Mouse (Mus musculus): Measurements from ENCODE around the gene Rpl38. TPM values are rescaled to one million over a fixed set of nuclear protein-coding genes. Genes with fewer than 3 reads are reported as not detected.
A peak's percentile ranks its signal among the peaks of the same experiment; 100 is the strongest.

Rpl38 gene
- 1,969 and 2,066 TPM in 2 replicates for polyA plus RNA-seq (2012; rRNA removed)

GRCm38 (mm10) chr11:114668301-114668710 lies at the start of gene Rpl38:
Rpl38 (plus strand) TSS chr11:114668524.
- peak; percentile 89 to 100 for DNase-seq (ENCODE audit: extremely low spot score in 1 of 2, low spot score in 1 of 2)

- DNase-seq (ENCODE audit: extremely low spot score in 1 of 2, low spot score in 1 of 2): no peak
Observed at GRCm38 (mm10) chr11:114618697-114619417, 49.5 kb upstream of the Rpl38 start.

- DNase-seq (ENCODE audit: extremely low spot score in 1 of 2, low spot score in 1 of 2): no peak
Observed at GRCm38 (mm10) chr11:114626071-114626690, 42.1 kb upstream of the Rpl38 start.

- no peak for DNase-seq (ENCODE audit: extremely low spot score in 1 of 2, low spot score in 1 of 2)
Observed at GRCm38 (mm10) chr11:114627036-114627435, 41.3 kb upstream of the Rpl38 start.

- DNase-seq (ENCODE audit: extremely low spot score in 1 of 2, low spot score in 1 of 2): no peak
Observed at GRCm38 (mm10) chr11:114628032-114628431, 40.3 kb upstream of the Rpl38 start.

- no peak for DNase-seq (ENCODE audit: extremely low spot score in 1 of 2, low spot score in 1 of 2)
Observed at GRCm38 (mm10) chr11:114630044-114630443, 38.3 kb upstream of the Rpl38 start.

- DNase-seq (ENCODE audit: extremely low spot score in 1 of 2, low spot score in 1 of 2): no peak
Observed at GRCm38 (mm10) chr11:114632266-114632665, 36.1 kb upstream of the Rpl38 start.

- DNase-seq (ENCODE audit: extremely low spot score in 1 of 2, low spot score in 1 of 2): peak; percentile 78 to 96
Observed at GRCm38 (mm10) chr11:114636292-114636691, 32.0 kb upstream of the Rpl38 start.

GRCm38 (mm10) chr11:114636727-114637505 lies 31.4 kb upstream of the Rpl38 start:
- peak; percentile 15 to 52 for DNase-seq (ENCODE audit: extremely low spot score in 1 of 2, low spot score in 1 of 2)

- no peak for DNase-seq (ENCODE audit: extremely low spot score in 1 of 2, low spot score in 1 of 2)
Observed at GRCm38 (mm10) chr11:114638647-114639290, 29.6 kb upstream of the Rpl38 start.

- no peak for DNase-seq (ENCODE audit: extremely low spot score in 1 of 2, low spot score in 1 of 2)
Observed at GRCm38 (mm10) chr11:114639681-114640103, 28.6 kb upstream of the Rpl38 start.

GRCm38 (mm10) chr11:114640658-114641057 lies 27.7 kb upstream of the Rpl38 start:
- no peak for DNase-seq (ENCODE audit: extremely low spot score in 1 of 2, low spot score in 1 of 2)

- DNase-seq (ENCODE audit: extremely low spot score in 1 of 2, low spot score in 1 of 2): no peak
Observed at GRCm38 (mm10) chr11:114641136-114641535, 27.2 kb upstream of the Rpl38 start.

GRCm38 (mm10) chr11:114642184-114642583 lies 26.1 kb upstream of the Rpl38 start:
- DNase-seq (ENCODE audit: extremely low spot score in 1 of 2, low spot score in 1 of 2): no peak

- DNase-seq (ENCODE audit: extremely low spot score in 1 of 2, low spot score in 1 of 2): no peak
Observed at GRCm38 (mm10) chr11:114642926-114643325, 25.4 kb upstream of the Rpl38 start.

- DNase-seq (ENCODE audit: extremely low spot score in 1 of 2, low spot score in 1 of 2): no peak
Observed at GRCm38 (mm10) chr11:114644122-114644521, 24.2 kb upstream of the Rpl38 start.

- no peak for DNase-seq (ENCODE audit: extremely low spot score in 1 of 2, low spot score in 1 of 2)
Observed at GRCm38 (mm10) chr11:114649510-114649909, 18.8 kb upstream of the Rpl38 start.

- no peak for DNase-seq (ENCODE audit: extremely low spot score in 1 of 2, low spot score in 1 of 2)
Observed at GRCm38 (mm10) chr11:114652531-114652930, 15.8 kb upstream of the Rpl38 start.

GRCm38 (mm10) chr11:114653664-114654063 lies 14.7 kb upstream of the Rpl38 start:
- no peak for DNase-seq (ENCODE audit: extremely low spot score in 1 of 2, low spot score in 1 of 2)

GRCm38 (mm10) chr11:114654552-114654951 lies 13.8 kb upstream of the Rpl38 start:
- no peak for DNase-seq (ENCODE audit: extremely low spot score in 1 of 2, low spot score in 1 of 2)
